Mouse (Mus musculus): Measurements from ENCODE around the gene Tagln2.

Tagln2 gene

GRCm38 (mm10) chr1:172499765-172500441, at the start of gene Tagln2:
Tagln2 (plus strand) TSS chr1:172500047.
- no peak for DNase-seq (ENCODE audit: low read depth, low spot score)

GRCm38 (mm10) chr1:172450226-172450625, 49.6 kb upstream of the Tagln2 start:
- no peak for DNase-seq (ENCODE audit: low read depth, low spot score)

- no peak for DNase-seq (ENCODE audit: low read depth, low spot score)
Measured at GRCm38 (mm10) chr1:172450848-172451470, 48.9 kb upstream of the Tagln2 start.

- DNase-seq (ENCODE audit: low read depth, low spot score) = no peak
Measured at GRCm38 (mm10) chr1:172452911-172453310, 46.9 kb upstream of the Tagln2 start.

- no peak for DNase-seq (ENCODE audit: low read depth, low spot score)
Measured at GRCm38 (mm10) chr1:172453810-172454209, 46.0 kb upstream of the Tagln2 start.

- DNase-seq (ENCODE audit: low read depth, low spot score) = no peak
Measured at GRCm38 (mm10) chr1:172455416-172455815, 44.4 kb upstream of the Tagln2 start.

- no peak for DNase-seq (ENCODE audit: low read depth, low spot score)
Measured at GRCm38 (mm10) chr1:172456001-172456677, 43.7 kb upstream of the Tagln2 start.

GRCm38 (mm10) chr1:172457196-172457595, 42.7 kb upstream of the Tagln2 start:
- DNase-seq (ENCODE audit: low read depth, low spot score) = no peak

- DNase-seq (ENCODE audit: low read depth, low spot score) = no peak
Measured at GRCm38 (mm10) chr1:172458041-172458440, 41.8 kb upstream of the Tagln2 start.

GRCm38 (mm10) chr1:172461602-172462001, 38.2 kb upstream of the Tagln2 start:
- no peak for DNase-seq (ENCODE audit: low read depth, low spot score)

GRCm38 (mm10) chr1:172462534-172462933, 37.3 kb upstream of the Tagln2 start:
- DNase-seq (ENCODE audit: low read depth, low spot score) = no peak

GRCm38 (mm10) chr1:172463387-172464333, 36.2 kb upstream of the Tagln2 start:
- DNase-seq (ENCODE audit: low read depth, low spot score) = no peak

GRCm38 (mm10) chr1:172468301-172468877, 31.5 kb upstream of the Tagln2 start:
- no peak for DNase-seq (ENCODE audit: low read depth, low spot score)

- no peak for DNase-seq (ENCODE audit: low read depth, low spot score)
Measured at GRCm38 (mm10) chr1:172469373-172469772, 30.5 kb upstream of the Tagln2 start.

- DNase-seq (ENCODE audit: low read depth, low spot score) = no peak
Measured at GRCm38 (mm10) chr1:172469810-172470448, 29.9 kb upstream of the Tagln2 start.

GRCm38 (mm10) chr1:172472909-172473308, 26.9 kb upstream of the Tagln2 start:
- no peak for DNase-seq (ENCODE audit: low read depth, low spot score)

- no peak for DNase-seq (ENCODE audit: low read depth, low spot score)
Measured at GRCm38 (mm10) chr1:172474196-172474595, 25.7 kb upstream of the Tagln2 start.

- no peak for DNase-seq (ENCODE audit: low read depth, low spot score)
Measured at GRCm38 (mm10) chr1:172475054-172475741, 24.6 kb upstream of the Tagln2 start, which contains the start of gene Slamf9. Slamf9 (plus strand) TSS chr1:172475358.

- DNase-seq (ENCODE audit: low read depth, low spot score) = no peak
Measured at GRCm38 (mm10) chr1:172478020-172478419, 21.8 kb upstream of the Tagln2 start.

- DNase-seq (ENCODE audit: low read depth, low spot score) = no peak
Measured at GRCm38 (mm10) chr1:172480376-172480775, 19.5 kb upstream of the Tagln2 start.

All from telencephalon, adult 2 months (tissue).